ENCODE assay signal across 17 mouse cellular contexts in the genomic region with DNA sequence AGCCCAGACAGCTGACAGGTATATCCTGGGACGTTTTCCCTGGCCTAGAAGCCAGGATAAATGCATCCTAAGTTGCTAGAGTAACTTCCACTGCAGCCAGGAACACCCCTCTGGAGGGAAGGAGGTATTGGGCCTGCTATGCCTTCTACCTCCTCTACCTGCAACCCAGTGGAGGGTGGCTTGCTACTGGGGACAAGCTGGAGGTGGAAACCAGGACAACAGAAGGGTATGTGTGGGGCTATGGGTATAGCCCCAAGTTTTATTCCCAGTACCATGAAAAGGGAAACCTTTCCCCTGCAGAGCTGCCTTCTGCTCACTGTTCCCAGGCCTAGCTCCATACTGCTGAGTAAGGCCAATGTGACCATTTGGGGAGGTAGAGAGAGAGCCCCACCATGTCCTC. TPM values are rescaled to one million over a fixed set of nuclear protein-coding genes. Genes with fewer than 3 reads are reported as not detected.
"Had no signal": no experiment of that assay in that cellular context is flagged by ENCODE, and none has a peak within 500 bp of the region (broad histone marks: within the 10 kb centered on the region; RNA-seq: fewer than 3 reads in every experiment).

No protein-coding gene starts in this region.

- H3K36me3 ChIP-seq: kidney, embryonic 15.5 days; limb, embryonic 12.5 days; limb, embryonic 15.5 days; midbrain, embryonic 13.5 days had no signal

- H3K4me2 ChIP-seq: kidney, embryonic 15.5 days; limb, embryonic 12.5 days; limb, embryonic 15.5 days; liver, embryonic 11.5 days; midbrain, embryonic 13.5 days had no signal

- ATAC-seq: liver, postnatal 0 days; midbrain, embryonic 13.5 days had no signal

- H3K9ac ChIP-seq: kidney, embryonic 15.5 days; limb, embryonic 12.5 days; limb, embryonic 15.5 days; liver, embryonic 14.5 days; liver, postnatal 0 days; midbrain, embryonic 13.5 days had no signal

- H3K4me3 ChIP-seq: kidney, embryonic 15.5 days; limb, embryonic 12.5 days; limb, embryonic 15.5 days; midbrain, embryonic 13.5 days had no signal

- H3K9me3 ChIP-seq: kidney, embryonic 15.5 days; limb, embryonic 12.5 days; limb, embryonic 15.5 days; midbrain, embryonic 13.5 days had no signal

- H3K27ac ChIP-seq: kidney, embryonic 15.5 days; limb, embryonic 12.5 days; limb, embryonic 15.5 days; liver, embryonic 14.5 days; macrophage; midbrain, embryonic 13.5 days had no signal

- DNase-seq: kidney, adult 11 months; kidney, adult 8-10 months; kidney, postnatal 10 days; kidney, postnatal 36 days; left cerebral cortex, postnatal 4 days; liver, postnatal 0 days; thymus, adult 2 months; thymus, postnatal 14 days; thymus, postnatal 4 days had no signal

RNA-seq across cellular contexts. Expression of a gene that starts 36.3 kb away (rescaled TPM):
- total RNA-seq: megakaryocyte, adult 5-6 weeks had no signal
- polyA plus RNA-seq: macrophage had no signal
